Mouse (Mus musculus) kidney, adult 2 months (tissue): Measurements from ENCODE around the gene Taf11.

Experiments used
- CTCF ChIP-seq: fragments of 200-500 bp; conservative IDR thresholded peaks from 2 replicates; pipeline ENCODE4 v1.5.1; 2011; ENCODE audit warnings: low read depth, mild to moderate bottlenecking, control low read depth, low read length, moderate library complexity, mixed read lengths; ENCODE audit not compliant: insufficient read depth, insufficient read length
- POLR2A ChIP-seq: fragments of 200-500 bp; IDR thresholded peaks from one replicate; pipeline ENCODE4 v1.6.1; 2011; ENCODE audit warnings: low read depth, low read length, control low read depth

GRCm38 (mm10) chr17:27945546-27946216 is 36.0 kb upstream of the Taf11 start:
- TF ChIP-seq POLR2A (no peak), CTCF (no peak)
